Mouse (Mus musculus): ENCODE data around the gene Rtn4rl1.
A peak's percentile ranks its signal among the peaks of the same experiment; 100 is the strongest.

Gene Rtn4rl1

GRCm38 (mm10) chr11:75184986-75185385 lies 8.6 kb upstream of the Rtn4rl1 start:
- DNase-seq (ENCODE audit: extremely low read depth, insufficient read length, low spot score), result no peak

- DNase-seq (ENCODE audit: extremely low read depth, insufficient read length, low spot score), result no peak
Observed at GRCm38 (mm10) chr11:75189713-75190370, 3.7 kb upstream of the Rtn4rl1 start.

- DNase-seq (ENCODE audit: extremely low read depth, insufficient read length, low spot score), result peak; percentile 90
Observed at GRCm38 (mm10) chr11:75190371-75190724, 3.2 kb upstream of the Rtn4rl1 start.

- DNase-seq (ENCODE audit: extremely low read depth, insufficient read length, low spot score), result no peak
Observed at GRCm38 (mm10) chr11:75190905-75191441, 2.6 kb upstream of the Rtn4rl1 start, which contains the start of gene Dph1. TSS of gene Dph1 (minus strand) at chr11:75191241.

DNA sequence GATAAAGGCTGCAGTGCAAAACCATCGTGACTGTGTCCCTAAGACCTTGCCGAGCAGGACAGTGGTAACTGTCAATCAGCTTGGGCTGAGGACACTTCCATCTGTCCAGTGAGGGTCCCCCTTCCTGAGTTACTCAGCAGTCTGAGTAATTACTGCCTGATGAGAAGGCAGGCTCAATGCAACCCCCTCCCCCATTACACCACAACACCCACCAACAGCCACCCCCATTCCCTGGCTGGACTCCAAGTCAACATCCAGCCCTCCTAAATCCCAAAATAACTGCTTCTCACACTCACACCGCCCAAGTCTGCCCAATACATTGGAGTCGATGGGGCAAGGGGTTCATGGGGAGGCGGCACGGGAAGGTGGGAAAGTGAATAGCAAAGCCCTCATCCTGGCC lies 1.7 kb upstream of the Rtn4rl1 start:
- DNase-seq (ENCODE audit: extremely low read depth, insufficient read length, low spot score), result no peak

GRCm38 (mm10) chr11:75192336-75193214 lies 1.0 kb upstream of the Rtn4rl1 start:
- DNase-seq (ENCODE audit: extremely low read depth, insufficient read length, low spot score), result no peak

DNA sequence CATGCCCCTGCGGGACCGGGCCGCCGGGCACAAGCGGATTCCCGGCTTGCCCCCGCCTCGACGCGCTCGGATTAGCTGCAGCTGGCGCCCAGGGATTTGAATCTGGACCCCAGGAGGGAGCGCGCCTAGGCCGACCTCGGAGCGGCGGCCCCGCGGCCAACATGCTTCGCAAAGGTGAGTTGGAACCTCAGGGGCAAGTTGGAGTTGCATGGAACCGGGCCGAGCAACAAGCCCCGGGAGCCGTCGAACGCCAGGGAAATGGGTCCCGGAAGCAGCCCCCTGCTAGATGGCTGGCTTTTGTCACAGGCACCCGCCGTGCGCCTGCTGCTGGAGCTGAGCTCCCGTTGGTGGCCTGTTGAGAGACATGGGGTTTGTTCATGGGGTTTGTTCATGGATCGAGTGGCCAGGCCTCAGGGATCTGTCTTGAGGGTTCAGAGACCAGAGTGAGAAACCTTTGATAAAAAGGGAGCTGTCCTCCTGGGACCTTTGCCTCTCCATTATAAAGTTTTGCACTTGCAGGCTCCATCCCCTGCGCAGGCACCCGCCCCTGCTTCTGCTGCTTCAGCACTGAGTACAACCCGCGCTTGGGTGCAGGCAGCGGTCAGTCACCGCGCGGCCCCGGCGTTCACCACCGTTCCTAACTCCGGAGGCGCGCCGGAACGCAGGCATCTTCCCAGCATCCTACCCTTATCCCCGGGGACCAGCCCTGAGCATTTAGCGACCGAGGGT lies 702 bp downstream of the Rtn4rl1 start:
- DNase-seq (ENCODE audit: extremely low read depth, insufficient read length, low spot score), result no peak

DNA sequence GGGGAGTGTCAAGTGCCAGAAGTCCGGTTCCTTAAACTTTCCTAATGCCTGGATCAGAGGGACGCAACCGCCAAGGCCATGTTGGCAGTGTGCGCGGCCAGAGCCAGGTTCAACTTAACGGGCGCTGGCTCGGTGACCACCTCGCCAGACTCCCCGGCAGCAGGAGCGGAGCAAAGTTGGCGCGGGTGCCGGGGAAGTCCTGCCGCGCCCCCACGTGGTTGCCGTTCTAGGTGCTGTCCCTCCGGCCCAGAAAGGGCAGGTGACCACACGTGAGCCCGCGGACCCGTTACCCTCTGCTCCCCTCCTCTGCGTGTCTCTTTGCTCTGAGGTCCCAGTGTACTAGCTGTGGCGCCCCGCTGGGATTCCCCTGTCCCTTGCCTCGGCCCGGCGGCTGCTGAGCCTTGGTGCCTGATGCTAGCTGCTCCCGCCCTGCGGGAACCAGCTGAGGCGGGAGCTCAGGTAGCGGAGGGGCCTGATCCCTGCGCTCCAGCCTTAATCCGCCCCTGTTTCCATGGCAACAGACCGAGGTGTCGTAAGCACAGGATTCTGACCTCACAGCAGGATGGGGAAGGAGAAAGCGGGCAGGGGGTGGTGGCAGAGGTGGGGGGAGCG lies 1.4 kb downstream of the Rtn4rl1 start:
- DNase-seq (ENCODE audit: extremely low read depth, insufficient read length, low spot score), result no peak

DNA sequence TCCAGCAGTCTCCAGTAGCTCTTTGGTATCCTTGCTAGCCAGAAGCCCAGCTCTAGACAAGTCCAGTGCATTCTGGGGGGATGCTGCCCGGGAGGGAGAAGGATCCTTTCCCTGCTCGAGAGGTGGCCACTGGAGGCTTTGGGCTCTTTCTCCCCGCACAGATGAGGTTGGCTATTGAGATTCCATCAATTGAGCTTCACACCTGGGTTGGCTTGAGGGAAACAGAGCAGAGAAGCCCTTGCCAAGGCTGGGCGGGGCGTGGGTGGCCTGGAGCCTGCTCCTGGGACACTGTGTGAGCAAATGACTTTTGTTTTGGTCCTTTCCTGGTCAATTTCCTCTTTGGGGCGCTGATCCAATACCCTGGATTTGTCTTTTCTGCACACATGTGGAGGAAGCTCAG lies 2.5 kb downstream of the Rtn4rl1 start:
- DNase-seq (ENCODE audit: extremely low read depth, insufficient read length, low spot score), result no peak

GRCm38 (mm10) chr11:75197956-75198355 lies 4.4 kb downstream of the Rtn4rl1 start:
- DNase-seq (ENCODE audit: extremely low read depth, insufficient read length, low spot score), result no peak

GRCm38 (mm10) chr11:75198792-75199191 lies 5.2 kb downstream of the Rtn4rl1 start:
- no peak for DNase-seq (ENCODE audit: extremely low read depth, insufficient read length, low spot score)

DNA sequence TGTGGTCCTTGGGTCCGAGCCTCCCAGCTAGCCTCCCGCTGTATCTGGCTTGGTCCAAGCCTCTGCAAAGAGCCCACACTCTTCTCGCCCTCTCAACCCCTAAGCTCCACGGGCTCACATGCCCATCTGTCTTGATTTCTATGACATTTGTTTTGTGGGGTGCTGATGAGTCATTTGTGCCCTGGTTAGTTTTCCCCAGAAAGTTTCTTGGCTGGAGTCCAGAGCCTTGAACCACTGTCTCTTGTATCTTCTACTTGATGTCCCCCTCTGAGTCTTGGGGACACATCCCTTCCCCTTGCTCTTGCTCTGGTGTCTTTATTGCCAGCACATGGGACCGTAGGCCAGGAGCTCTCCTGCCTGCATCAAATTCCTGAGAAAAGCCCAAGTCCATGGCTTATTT lies 6.4 kb downstream of the Rtn4rl1 start:
- DNase-seq (ENCODE audit: extremely low read depth, insufficient read length, low spot score), result no peak

GRCm38 (mm10) chr11:75200935-75201334 lies 7.4 kb downstream of the Rtn4rl1 start:
- no peak for DNase-seq (ENCODE audit: extremely low read depth, insufficient read length, low spot score)

GRCm38 (mm10) chr11:75201721-75202120 lies 8.1 kb downstream of the Rtn4rl1 start:
- no peak for DNase-seq (ENCODE audit: extremely low read depth, insufficient read length, low spot score)

GRCm38 (mm10) chr11:75203926-75204325 lies 10.3 kb downstream of the Rtn4rl1 start:
- no peak for DNase-seq (ENCODE audit: extremely low read depth, insufficient read length, low spot score)

GRCm38 (mm10) chr11:75204472-75204871 lies 10.9 kb downstream of the Rtn4rl1 start:
- DNase-seq (ENCODE audit: extremely low read depth, insufficient read length, low spot score), result no peak

- DNase-seq (ENCODE audit: extremely low read depth, insufficient read length, low spot score), result no peak
Observed at GRCm38 (mm10) chr11:75206347-75206746, 12.8 kb downstream of the Rtn4rl1 start.

- no peak for DNase-seq (ENCODE audit: extremely low read depth, insufficient read length, low spot score)
Observed at GRCm38 (mm10) chr11:75209363-75209762, 15.8 kb downstream of the Rtn4rl1 start.

- no peak for DNase-seq (ENCODE audit: extremely low read depth, insufficient read length, low spot score)
Observed at GRCm38 (mm10) chr11:75210093-75210492, 16.5 kb downstream of the Rtn4rl1 start.

GRCm38 (mm10) chr11:75210755-75211154 lies 17.2 kb downstream of the Rtn4rl1 start:
- no peak for DNase-seq (ENCODE audit: extremely low read depth, insufficient read length, low spot score)

Data from 3134 (cell line).